Mouse (Mus musculus): ENCODE measurements around the gene Gys2. TPM values are rescaled to one million over a fixed set of nuclear protein-coding genes. Genes with fewer than 3 reads are reported as not detected.

Gys2 gene
- polyA plus RNA-seq, 1 experiment from 2014 or later, result 83.9 TPM

DNA sequence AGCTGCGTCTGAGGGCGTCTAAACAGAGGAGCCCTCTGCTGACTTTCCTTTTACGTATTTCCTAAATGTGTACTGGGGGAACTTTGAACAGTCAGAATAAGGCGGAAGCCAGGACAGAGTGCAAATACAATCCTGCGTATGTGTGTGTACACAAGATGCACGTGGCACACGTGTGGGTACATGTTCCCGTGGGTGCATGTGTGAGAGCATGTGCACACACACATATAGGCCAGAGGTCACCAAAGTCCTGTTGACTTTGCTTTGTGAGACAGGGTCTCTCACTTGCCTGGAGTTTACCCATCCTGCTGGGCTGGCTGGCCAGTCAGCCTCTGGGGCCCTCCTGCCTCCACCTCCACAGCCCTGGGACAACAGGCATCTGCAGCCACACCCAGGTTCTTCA, 1.8 kb downstream of the Gys2 start:
- H3K27ac ChIP-seq (ENCODE audit: low read length), result peak overlapping the region; percentile 63; the same call in 1 of the 2 replicates
- H3K36me3 ChIP-seq (ENCODE audit: control insufficient read depth, insufficient read depth), result no peaks in the 10 kb centered on the region
- peak overlapping the region; percentile 38 for H3K4me2 ChIP-seq (ENCODE audit: low read depth, low read length)
- H3K4me1 ChIP-seq (ENCODE audit: control insufficient read depth, low read depth, low read length), result peaks cover 4% of the 10 kb centered on the region
- H3K27me3 ChIP-seq (ENCODE audit: control insufficient read depth, insufficient read depth, low read depth, low read length), result no peaks in the 10 kb centered on the region
- no peaks in the 10 kb centered on the region for H3K9me3 ChIP-seq (replicated peaks; ENCODE audit: control insufficient read depth, low read length)
- H3K4me3 ChIP-seq (ENCODE audit: low read depth, low read length), result peak overlapping the region; percentile 29
- no peak overlapping the region; the same call in 1 of the 2 replicates for H3K9ac ChIP-seq (ENCODE audit: low read depth, low read length)
- WGBS (ENCODE audit: insufficient replicate concordance), result 53% methylated on average over 8 of the region's 8 CpGs
- ATAC-seq (ENCODE audit: low read depth), result peak; percentile 77

DNA sequence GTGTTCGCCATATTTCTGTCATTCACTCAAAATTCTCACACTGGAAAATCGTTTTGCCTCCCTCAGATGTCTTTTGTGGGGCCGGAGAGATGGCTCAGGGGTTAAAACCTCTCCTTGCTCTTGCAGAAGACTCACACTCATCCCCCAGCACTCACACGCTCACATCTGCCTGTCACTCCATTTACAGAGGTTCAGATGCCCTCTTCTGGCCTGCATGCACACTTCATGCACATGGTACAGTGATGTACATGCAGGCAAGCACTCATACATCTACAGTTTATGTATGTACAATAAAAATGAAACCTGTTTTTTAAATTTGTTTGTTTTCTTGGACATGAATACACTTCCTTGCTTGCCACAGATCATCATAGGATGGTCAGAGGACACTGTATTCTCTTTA, 3.3 kb downstream of the Gys2 start:
- Histone ChIP-seq H3K4me3 (ENCODE audit: low read depth, low read length) (no peak overlapping the region), H3K4me1 (ENCODE audit: control insufficient read depth, low read depth, low read length) (peaks cover 4% of the 10 kb centered on the region), H3K9me3 (replicated peaks; ENCODE audit: control insufficient read depth, low read length) (no peaks in the 10 kb centered on the region), H3K27me3 (ENCODE audit: control insufficient read depth, insufficient read depth, low read depth, low read length) (no peaks in the 10 kb centered on the region), H3K36me3 (ENCODE audit: control insufficient read depth, insufficient read depth) (no peaks in the 10 kb centered on the region), H3K4me2 (ENCODE audit: low read depth, low read length) (no peak overlapping the region), H3K9ac (ENCODE audit: low read depth, low read length) (no peak overlapping the region), H3K27ac (ENCODE audit: low read length) (no peak overlapping the region)
- ATAC-seq (ENCODE audit: low read depth), result no peak
- whole genome bisulfite sequencing (ENCODE audit: insufficient replicate concordance), result 29% methylated on average over 4 of the region's 4 CpGs

DNA sequence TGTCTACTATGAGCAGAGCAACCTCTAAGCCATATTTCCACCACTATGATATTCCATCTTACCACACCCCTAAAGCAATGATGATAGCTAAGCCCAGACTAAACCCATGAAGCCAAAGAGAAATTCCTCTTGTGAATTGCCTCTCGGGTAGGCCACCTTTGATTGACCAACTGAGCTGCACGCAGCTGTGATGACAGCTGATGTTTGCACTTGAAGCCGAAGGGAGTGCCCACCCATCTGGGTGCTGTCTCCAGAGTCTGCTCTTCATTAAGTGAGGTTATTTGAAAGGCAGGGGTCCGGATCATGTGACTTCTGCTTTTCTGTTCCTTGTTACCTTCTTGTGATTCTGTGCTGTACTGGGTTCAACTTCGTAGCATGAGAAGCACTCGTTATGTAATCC, 10.7 kb downstream of the Gys2 start:
- Histone ChIP-seq H3K27me3 (ENCODE audit: control insufficient read depth, insufficient read depth, low read depth, low read length) (no peaks in the 10 kb centered on the region), H3K4me3 (ENCODE audit: low read depth, low read length) (no peak overlapping the region), H3K27ac (ENCODE audit: low read length) (no peak overlapping the region), H3K9ac (ENCODE audit: low read depth, low read length) (no peak overlapping the region), H3K4me2 (ENCODE audit: low read depth, low read length) (no peak overlapping the region), H3K9me3 (replicated peaks; ENCODE audit: control insufficient read depth, low read length) (no peaks in the 10 kb centered on the region), H3K36me3 (ENCODE audit: control insufficient read depth, insufficient read depth) (no peaks in the 10 kb centered on the region), H3K4me1 (ENCODE audit: control insufficient read depth, low read depth, low read length) (no peaks in the 10 kb centered on the region; the same call in 1 of the 2 replicates)
- no peak for ATAC-seq (ENCODE audit: low read depth)
- 63% methylated on average over 6 of the region's 6 CpGs for WGBS (ENCODE audit: insufficient replicate concordance)

DNA sequence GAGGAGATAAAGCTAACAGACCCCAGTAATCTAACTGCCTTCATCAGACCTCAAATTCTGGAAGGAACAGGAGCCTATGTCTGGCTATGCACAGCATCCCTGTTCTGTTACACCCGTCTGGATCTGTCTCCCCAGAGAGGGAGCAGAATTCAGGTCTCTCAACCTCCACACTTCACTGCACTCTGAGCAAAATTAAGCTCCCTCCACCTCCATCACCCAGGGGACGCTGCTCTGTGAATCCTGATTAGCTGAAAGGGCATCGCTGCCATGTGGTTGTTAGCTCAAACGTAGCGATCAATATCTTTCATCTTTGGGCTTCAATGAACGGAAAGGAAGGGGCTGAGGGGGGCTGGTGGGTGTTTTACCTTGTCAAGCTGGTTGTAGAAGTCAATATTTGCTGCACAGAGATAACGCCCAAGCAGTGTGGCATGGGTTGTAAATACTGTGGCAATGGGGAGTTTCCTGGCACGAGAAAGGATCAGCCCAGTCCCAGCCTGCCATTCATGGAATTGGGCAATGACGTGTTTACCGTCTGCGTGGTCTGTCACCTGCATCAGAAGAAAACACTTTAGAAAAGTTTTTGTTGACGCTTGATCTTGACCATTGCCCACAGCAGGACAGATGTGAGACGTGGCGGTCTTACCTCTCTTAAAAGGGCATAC, 13.8 kb downstream of the Gys2 start:
- Histone ChIP-seq H3K36me3 (ENCODE audit: control insufficient read depth, insufficient read depth) (no peaks in the 10 kb centered on the region; the same call in 1 of the 2 replicates), H3K27ac (ENCODE audit: low read length) (no peak overlapping the region), H3K27me3 (ENCODE audit: control insufficient read depth, insufficient read depth, low read depth, low read length) (no peaks in the 10 kb centered on the region), H3K4me2 (ENCODE audit: low read depth, low read length) (no peak overlapping the region), H3K9ac (ENCODE audit: low read depth, low read length) (no peak overlapping the region), H3K9me3 (replicated peaks; ENCODE audit: control insufficient read depth, low read length) (no peaks in the 10 kb centered on the region), H3K4me3 (ENCODE audit: low read depth, low read length) (no peak overlapping the region), H3K4me1 (ENCODE audit: control insufficient read depth, low read depth, low read length) (no peaks in the 10 kb centered on the region; the same call in 1 of the 2 replicates)
- WGBS (ENCODE audit: insufficient replicate concordance), result 53% methylated on average over 14 of the region's 14 CpGs
- ATAC-seq (ENCODE audit: low read depth), result peak; percentile 54; the same call in 1 of the 2 replicates

- no peak overlapping the region for H3K4me3 ChIP-seq (ENCODE audit: low read depth, low read length)
- H3K27me3 ChIP-seq (ENCODE audit: control insufficient read depth, insufficient read depth, low read depth, low read length), result no peaks in the 10 kb centered on the region
- ATAC-seq (ENCODE audit: low read depth), result no peak
- H3K9me3 ChIP-seq (replicated peaks; ENCODE audit: control insufficient read depth, low read length), result no peaks in the 10 kb centered on the region
- H3K27ac ChIP-seq (ENCODE audit: low read length), result no peak overlapping the region
- H3K4me1 ChIP-seq (ENCODE audit: control insufficient read depth, low read depth, low read length), result no peaks in the 10 kb centered on the region; the same call in 1 of the 2 replicates
- no peaks in the 10 kb centered on the region; the same call in 1 of the 2 replicates for H3K36me3 ChIP-seq (ENCODE audit: control insufficient read depth, insufficient read depth)
- no peak overlapping the region for H3K9ac ChIP-seq (ENCODE audit: low read depth, low read length)
- no peak overlapping the region for H3K4me2 ChIP-seq (ENCODE audit: low read depth, low read length)
- 61% methylated on average over 7 of the region's 7 CpGs for WGBS (ENCODE audit: insufficient replicate concordance)
Observed at GRCm38 (mm10) chr6:142458010-142458409, 14.9 kb downstream of the Gys2 start.

GRCm38 (mm10) chr6:142455314-142455996, 17.5 kb downstream of the Gys2 start:
- ATAC-seq (ENCODE audit: low read depth), result no peak
- WGBS (ENCODE audit: insufficient replicate concordance), result 56% methylated on average over 7 of the region's 7 CpGs
- H3K27me3 ChIP-seq (ENCODE audit: control insufficient read depth, insufficient read depth, low read depth, low read length), result no peaks in the 10 kb centered on the region
- no peak overlapping the region for H3K4me3 ChIP-seq (ENCODE audit: low read depth, low read length)
- no peaks in the 10 kb centered on the region for H3K9me3 ChIP-seq (replicated peaks; ENCODE audit: control insufficient read depth, low read length)
- H3K4me2 ChIP-seq (ENCODE audit: low read depth, low read length), result no peak overlapping the region
- H3K36me3 ChIP-seq (ENCODE audit: control insufficient read depth, insufficient read depth), result no peaks in the 10 kb centered on the region; the same call in 1 of the 2 replicates
- no peaks in the 10 kb centered on the region; the same call in 1 of the 2 replicates for H3K4me1 ChIP-seq (ENCODE audit: control insufficient read depth, low read depth, low read length)
- no peak overlapping the region for H3K9ac ChIP-seq (ENCODE audit: low read depth, low read length)
- no peak overlapping the region for H3K27ac ChIP-seq (ENCODE audit: low read length)

GRCm38 (mm10) chr6:142453311-142453710, 19.6 kb downstream of the Gys2 start:
- Histone ChIP-seq H3K4me1 (ENCODE audit: control insufficient read depth, low read depth, low read length) (no peaks in the 10 kb centered on the region), H3K4me2 (ENCODE audit: low read depth, low read length) (no peak overlapping the region), H3K36me3 (ENCODE audit: control insufficient read depth, insufficient read depth) (no peaks in the 10 kb centered on the region; the same call in 1 of the 2 replicates), H3K27ac (ENCODE audit: low read length) (no peak overlapping the region), H3K9ac (ENCODE audit: low read depth, low read length) (no peak overlapping the region), H3K4me3 (ENCODE audit: low read depth, low read length) (no peak overlapping the region), H3K9me3 (replicated peaks; ENCODE audit: control insufficient read depth, low read length) (no peaks in the 10 kb centered on the region), H3K27me3 (ENCODE audit: control insufficient read depth, insufficient read depth, low read depth, low read length) (no peaks in the 10 kb centered on the region)
- WGBS (ENCODE audit: insufficient replicate concordance), result 37% methylated on average over 2 of the region's 2 CpGs
- ATAC-seq (ENCODE audit: low read depth), result no peak

GRCm38 (mm10) chr6:142451381-142451780, 21.5 kb downstream of the Gys2 start:
- H3K36me3 ChIP-seq (ENCODE audit: control insufficient read depth, insufficient read depth), result no peaks in the 10 kb centered on the region; the same call in 1 of the 2 replicates
- H3K27ac ChIP-seq (ENCODE audit: low read length), result no peak overlapping the region
- ATAC-seq (ENCODE audit: low read depth), result no peak
- H3K4me3 ChIP-seq (ENCODE audit: low read depth, low read length), result no peak overlapping the region
- no peak overlapping the region for H3K4me2 ChIP-seq (ENCODE audit: low read depth, low read length)
- H3K4me1 ChIP-seq (ENCODE audit: control insufficient read depth, low read depth, low read length), result no peaks in the 10 kb centered on the region
- no peaks in the 10 kb centered on the region for H3K9me3 ChIP-seq (replicated peaks; ENCODE audit: control insufficient read depth, low read length)
- H3K27me3 ChIP-seq (ENCODE audit: control insufficient read depth, insufficient read depth, low read depth, low read length), result no peaks in the 10 kb centered on the region
- H3K9ac ChIP-seq (ENCODE audit: low read depth, low read length), result no peak overlapping the region
- 66% methylated on average over 12 of the region's 12 CpGs for WGBS (ENCODE audit: insufficient replicate concordance)

DNA sequence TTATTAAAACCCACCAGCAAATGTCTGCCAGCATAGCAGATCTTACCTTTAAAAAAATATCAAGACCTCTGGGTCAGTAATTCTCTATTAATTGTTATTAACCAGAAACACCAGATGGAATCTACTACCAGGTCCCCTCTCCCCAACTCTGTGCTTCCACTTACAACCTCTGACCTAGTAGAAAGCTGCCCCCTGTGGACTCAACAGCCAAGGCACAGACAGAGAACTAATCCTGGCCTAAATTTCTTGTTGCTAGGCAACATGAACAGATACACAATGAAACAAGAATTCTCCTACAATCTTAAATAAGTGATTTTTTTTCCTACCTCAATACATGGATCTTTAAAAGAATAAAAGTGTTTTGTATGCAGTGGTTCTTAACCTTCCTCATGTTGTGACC, 43.8 kb downstream of the Gys2 start:
- Histone ChIP-seq H3K27ac (ENCODE audit: low read length) (no peak overlapping the region), H3K36me3 (ENCODE audit: control insufficient read depth, insufficient read depth) (no peaks in the 10 kb centered on the region), H3K9ac (ENCODE audit: low read depth, low read length) (no peak overlapping the region), H3K4me1 (ENCODE audit: control insufficient read depth, low read depth, low read length) (no peaks in the 10 kb centered on the region), H3K9me3 (replicated peaks; ENCODE audit: control insufficient read depth, low read length) (no peaks in the 10 kb centered on the region), H3K4me3 (ENCODE audit: low read depth, low read length) (no peak overlapping the region), H3K4me2 (ENCODE audit: low read depth, low read length) (no peak overlapping the region), H3K27me3 (ENCODE audit: control insufficient read depth, insufficient read depth, low read depth, low read length) (no peaks in the 10 kb centered on the region)
- ATAC-seq (ENCODE audit: low read depth), result no peak
